Mouse (Mus musculus) heart, embryonic 11.5 days (tissue): ENCODE data around the gene Mrtfb. TPM values are rescaled to one million over a fixed set of nuclear protein-coding genes. Genes with fewer than 3 reads are reported as not detected.
A peak's percentile ranks its signal among the peaks of the same experiment; 100 is the strongest.

Experiments
- ATAC-seq: fragments of 200-750 bp; cut with Nextera tagmentation; replicated peaks from 2 replicates; pipeline ENCODE4 v1.8.0; 2017; ENCODE audit warnings: moderate library complexity; ENCODE audit not compliant: insufficient number of reproducible peaks, low FRiP score, low TSS enrichment
- H3K27ac ChIP-seq: fragments of 300-500 bp; sonication (generic); 2 replicates; pipeline ENCODE4 v1.5.1; 2014; ENCODE audit warnings: mild to moderate bottlenecking, low read depth, low read length
- H3K27me3 ChIP-seq: fragments of 300-500 bp; sonication (generic); 2 replicates; pipeline ENCODE4 v1.6.1; 2014; ENCODE audit warnings: mild to moderate bottlenecking, low read length, mixed read lengths; ENCODE audit not compliant: control insufficient read depth, insufficient read depth
- H3K36me3 ChIP-seq: fragments of 300-500 bp; sonication (generic); 2 replicates; pipeline ENCODE4 v1.6.1; 2014; ENCODE audit warnings: mild to moderate bottlenecking, low read length, moderate library complexity, mixed read lengths; ENCODE audit not compliant: control insufficient read depth, insufficient read depth
- H3K4me1 ChIP-seq: fragments of 300-500 bp; sonication (generic); 2 replicates; pipeline ENCODE4 v1.6.1; 2014; ENCODE audit warnings: low read length; ENCODE audit not compliant: control insufficient read depth, insufficient read depth
- H3K4me2 ChIP-seq: fragments of 300-500 bp; sonication (generic); 2 replicates; pipeline ENCODE4 v1.6.1; 2014; ENCODE audit warnings: mild to moderate bottlenecking, moderate library complexity
- H3K4me3 ChIP-seq: fragments of 300-500 bp; sonication (generic); 2 replicates; pipeline ENCODE4 v1.5.1; 2014; ENCODE audit warnings: low read depth, low read length
- H3K9ac ChIP-seq: fragments of 300-500 bp; sonication (generic); 2 replicates; pipeline ENCODE4 v1.6.1; 2014; ENCODE audit warnings: mild to moderate bottlenecking, low read depth, low read length, moderate library complexity
- H3K9me3 ChIP-seq: fragments of 300-500 bp; sonication (generic); replicated peaks from 2 replicates; pipeline ENCODE4 v1.6.1; 2016; ENCODE audit warnings: low read length; ENCODE audit not compliant: control insufficient read depth
- WGBS: fragments of 180-500 bp; shearing (Covaris S2); extraction: QIAGEN DNeasy Blood & Tissue Kit; methylation state at CpG from one replicate; pipeline ENCODE4 v1.1.7; 2014; ENCODE audit not compliant: insufficient replicate concordance; 5-methylcytosine and 5-hydroxymethylcytosine counted together
- polyA plus RNA-seq: library from polyadenylated mRNA; unstranded; fragments of >200 nt; fragmentation: Nextera tagmentation; extraction: Ambion mirVana; gene quantifications from 2 replicates; pipeline ENCODE4 v1.2.1, GENCODE M21; 2014

The Mrtfb gene
- polyA plus RNA-seq, 1 experiment from 2014 or later: 20.2 TPM

- Histone ChIP-seq H3K4me2 (no peak overlapping the region), H3K4me3 (no peak overlapping the region), H3K36me3 (no peaks in the 10 kb centered on the region), H3K9ac (no peak overlapping the region), H3K27me3 (no peaks in the 10 kb centered on the region), H3K9me3 (no peaks in the 10 kb centered on the region), H3K4me1 (peaks cover 18% of the 10 kb centered on the region), H3K27ac (peak overlapping the region; percentile 29; the same call in 1 of the 2 replicates)
- ATAC-seq: no peak
- 54% methylated on average over 1 of the region's 1 CpGs for WGBS
These were observed 174.7 kb downstream of the Mrtfb start for GRCm38 (mm10) chr16:13430940-13431339.

GRCm38 (mm10) chr16:13435627-13436026 is 179.3 kb downstream of the Mrtfb start:
- Histone ChIP-seq H3K9me3 (no peaks in the 10 kb centered on the region), H3K27me3 (no peaks in the 10 kb centered on the region), H3K27ac (no peak overlapping the region), H3K4me2 (no peak overlapping the region), H3K36me3 (no peaks in the 10 kb centered on the region), H3K4me1 (peaks cover 12% of the 10 kb centered on the region), H3K9ac (no peak overlapping the region), H3K4me3 (no peak overlapping the region)
- no peak for ATAC-seq
- WGBS: 78% methylated on average over 2 of the region's 2 CpGs

GRCm38 (mm10) chr16:13437037-13437769 is 180.9 kb downstream of the Mrtfb start:
- Histone ChIP-seq H3K36me3 (no peaks in the 10 kb centered on the region), H3K4me3 (peak overlapping the region; percentile 63), H3K4me2 (peak overlapping the region; percentile 75), H3K9me3 (no peaks in the 10 kb centered on the region), H3K9ac (peak overlapping the region; percentile 84), H3K4me1 (peaks cover 7% of the 10 kb centered on the region), H3K27ac (peak overlapping the region; percentile 91), H3K27me3 (no peaks in the 10 kb centered on the region)
- peak; percentile 95 for ATAC-seq
- WGBS: under 1% methylated on average over 58 of the region's 58 CpGs

GRCm38 (mm10) chr16:13437770-13438372 is 181.6 kb downstream of the Mrtfb start:
- Histone ChIP-seq H3K27me3 (no peaks in the 10 kb centered on the region), H3K27ac (peak overlapping the region; percentile 91), H3K4me1 (peaks cover 7% of the 10 kb centered on the region), H3K9me3 (no peaks in the 10 kb centered on the region), H3K4me3 (peak overlapping the region; percentile 63), H3K36me3 (no peaks in the 10 kb centered on the region), H3K4me2 (peak overlapping the region; percentile 75), H3K9ac (peak overlapping the region; percentile 84)
- under 1% methylated on average over 24 of the region's 24 CpGs for WGBS
- ATAC-seq: peak; percentile 80

- WGBS: 29% methylated on average over 6 of the region's 6 CpGs
- H3K36me3 ChIP-seq: no peaks in the 10 kb centered on the region
- no peak overlapping the region for H3K27ac ChIP-seq
- H3K9ac ChIP-seq: no peak overlapping the region
- no peak overlapping the region for H3K4me3 ChIP-seq
- peaks cover 7% of the 10 kb centered on the region for H3K4me1 ChIP-seq
- H3K4me2 ChIP-seq: no peak overlapping the region
- ATAC-seq: no peak
- no peaks in the 10 kb centered on the region for H3K9me3 ChIP-seq
- H3K27me3 ChIP-seq: no peaks in the 10 kb centered on the region
These were observed 184.2 kb downstream of the Mrtfb start for GRCm38 (mm10) chr16:13440468-13440867.

GRCm38 (mm10) chr16:13443764-13444163 is 187.5 kb downstream of the Mrtfb start:
- Histone ChIP-seq H3K27ac (no peak overlapping the region), H3K9ac (no peak overlapping the region), H3K4me3 (no peak overlapping the region), H3K36me3 (no peaks in the 10 kb centered on the region), H3K4me1 (peaks cover 5% of the 10 kb centered on the region), H3K4me2 (no peak overlapping the region), H3K9me3 (no peaks in the 10 kb centered on the region), H3K27me3 (peaks cover 7% of the 10 kb centered on the region)
- 70% methylated on average over 1 of the region's 1 CpGs for WGBS
- ATAC-seq: no peak

GRCm38 (mm10) chr16:13445461-13445860 is 189.2 kb downstream of the Mrtfb start:
- Histone ChIP-seq H3K27ac (no peak overlapping the region), H3K4me1 (peaks cover 3% of the 10 kb centered on the region; the same call in 1 of the 2 replicates), H3K9ac (no peak overlapping the region), H3K27me3 (peaks cover 16% of the 10 kb centered on the region), H3K36me3 (no peaks in the 10 kb centered on the region), H3K9me3 (no peaks in the 10 kb centered on the region), H3K4me2 (no peak overlapping the region), H3K4me3 (no peak overlapping the region)
- no peak for ATAC-seq
- WGBS: 72% methylated on average over 5 of the region's 5 CpGs

- Histone ChIP-seq H3K4me3 (peak overlapping the region; percentile 83), H3K27me3 (peaks cover 16% of the 10 kb centered on the region), H3K4me1 (peaks cover 3% of the 10 kb centered on the region; the same call in 1 of the 2 replicates), H3K9ac (peak overlapping the region; percentile 80; the same call in 1 of the 2 replicates), H3K4me2 (peak overlapping the region; percentile 98), H3K36me3 (no peaks in the 10 kb centered on the region), H3K9me3 (no peaks in the 10 kb centered on the region), H3K27ac (no peak overlapping the region)
- ATAC-seq: no peak
- 24% methylated on average over 15 of the region's 15 CpGs for WGBS
These were observed 190.2 kb downstream of the Mrtfb start for GRCm38 (mm10) chr16:13446488-13446887.
